Mouse (Mus musculus): ENCODE measurements around the gene Dusp3. TPM values are rescaled to one million over a fixed set of nuclear protein-coding genes. Genes with fewer than 3 reads are reported as not detected.

The Dusp3 gene
- total and polyA plus RNA-seq, 2 experiments, result 15.8 to 38.7 TPM

GRCm38 (mm10) chr11:101963473-101964291 is 23.1 kb downstream of the Dusp3 start:
- Histone ChIP-seq H3K27ac (replicated peaks; ENCODE audit: insufficient read depth, low read depth, low read length) (no peak overlapping the region), H3K27me3 (ENCODE audit: control insufficient read depth, insufficient read depth, low read length) (peaks cover 27% of the 10 kb centered on the region), H3K36me3 (ENCODE audit: control insufficient read depth, insufficient read depth, low read length) (no peaks in the 10 kb centered on the region), H3K9ac (ENCODE audit: low read depth, low read length) (peak overlapping the region; percentile 27), H3K4me1 (ENCODE audit: control insufficient read depth, insufficient read depth, low read length) (0 out of 2 replicates have a peak, but pooled peaks cover 2% of the 10 kb centered on the region), H3K4me3 (ENCODE audit: insufficient read depth, low read depth, low read length) (peak overlapping the region; percentile 56; the same call in 1 of the 2 replicates), H3K79me2 (ENCODE audit: control insufficient read depth, insufficient read depth, low read length) (no peaks in the 10 kb centered on the region)
- 2% methylated on average over 78 of the region's 78 CpGs for WGBS
- DNase-seq (ENCODE audit: extremely low read depth, low read depth, low spot score), result no peak
- TF ChIP-seq POLR2A (IDR thresholded peaks at IDR 0.05; ENCODE audit: extremely low read depth, insufficient read depth, low read length) (no peak), CTCF (IDR thresholded peaks at IDR 0.05; ENCODE audit: low read depth, low read length) (no peak)

DNA sequence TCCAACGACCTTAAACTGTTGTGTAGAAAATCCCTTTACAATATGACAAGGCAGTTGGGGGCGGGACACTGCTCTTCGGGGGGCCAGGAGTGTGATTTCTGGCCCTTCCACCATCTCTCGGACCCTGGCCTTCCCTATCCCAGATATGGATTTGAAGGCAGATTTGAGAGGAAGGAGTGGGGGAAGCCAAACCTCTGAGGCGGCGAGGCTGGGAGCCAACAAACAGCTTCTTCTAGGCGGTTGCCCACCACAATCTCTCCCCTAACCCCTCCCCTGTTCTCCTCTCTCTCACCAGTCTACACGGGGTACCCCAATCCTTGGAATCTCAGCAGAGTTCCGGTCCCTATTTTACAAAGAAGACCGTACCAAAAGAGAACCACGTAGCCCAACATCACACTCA is 23.8 kb downstream of the Dusp3 start:
- no peak overlapping the region for H3K27ac ChIP-seq (replicated peaks; ENCODE audit: insufficient read depth, low read depth, low read length)
- TF ChIP-seq CTCF (IDR thresholded peaks at IDR 0.05; ENCODE audit: low read depth, low read length), result no peak
- TF ChIP-seq POLR2A (IDR thresholded peaks at IDR 0.05; ENCODE audit: extremely low read depth, insufficient read depth, low read length), result no peak
- H3K27me3 ChIP-seq (ENCODE audit: control insufficient read depth, insufficient read depth, low read length), result peaks cover 27% of the 10 kb centered on the region
- no peaks in the 10 kb centered on the region for H3K36me3 ChIP-seq (ENCODE audit: control insufficient read depth, insufficient read depth, low read length)
- 19% methylated on average over 11 of the region's 11 CpGs for WGBS
- no peaks in the 10 kb centered on the region for H3K79me2 ChIP-seq (ENCODE audit: control insufficient read depth, insufficient read depth, low read length)
- H3K9ac ChIP-seq (ENCODE audit: low read depth, low read length), result no peak overlapping the region
- no peak for DNase-seq (ENCODE audit: extremely low read depth, low read depth, low spot score)
- 0 out of 2 replicates have a peak, but pooled peaks cover 2% of the 10 kb centered on the region for H3K4me1 ChIP-seq (ENCODE audit: control insufficient read depth, insufficient read depth, low read length)
- H3K4me3 ChIP-seq (ENCODE audit: insufficient read depth, low read depth, low read length), result no peak overlapping the region

DNA sequence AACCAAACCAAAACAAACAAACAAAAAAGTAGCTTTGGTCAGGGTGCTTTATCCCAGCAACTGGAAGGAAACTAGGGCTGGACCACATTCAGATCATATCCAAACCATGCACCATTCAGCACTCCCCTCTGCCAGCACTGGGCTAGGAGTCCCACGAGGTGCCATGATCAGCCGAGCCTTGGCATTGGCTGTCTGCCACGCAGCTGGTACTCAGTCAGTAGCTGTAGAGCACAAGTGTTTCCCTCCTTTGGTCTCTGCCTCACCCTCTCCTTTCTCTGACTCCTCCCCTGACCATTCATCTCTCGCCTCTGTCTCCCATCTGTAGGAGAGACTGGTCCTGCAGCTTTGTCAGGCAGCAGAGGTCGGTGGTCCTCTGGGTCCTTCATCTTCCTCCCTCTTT is 29.3 kb downstream of the Dusp3 start:
- Histone ChIP-seq H3K4me3 (ENCODE audit: insufficient read depth, low read depth, low read length) (no peak overlapping the region), H3K79me2 (ENCODE audit: control insufficient read depth, insufficient read depth, low read length) (no peaks in the 10 kb centered on the region), H3K4me1 (ENCODE audit: control insufficient read depth, insufficient read depth, low read length) (no peaks in the 10 kb centered on the region; the same call in 1 of the 2 replicates), H3K27ac (replicated peaks; ENCODE audit: insufficient read depth, low read depth, low read length) (no peak overlapping the region), H3K36me3 (ENCODE audit: control insufficient read depth, insufficient read depth, low read length) (no peaks in the 10 kb centered on the region), H3K27me3 (ENCODE audit: control insufficient read depth, insufficient read depth, low read length) (0 out of 2 replicates have a peak, but pooled peaks cover 3% of the 10 kb centered on the region), H3K9ac (ENCODE audit: low read depth, low read length) (no peak overlapping the region)
- TF ChIP-seq CTCF (IDR thresholded peaks at IDR 0.05; ENCODE audit: low read depth, low read length), result no peak
- no peak for TF ChIP-seq POLR2A (IDR thresholded peaks at IDR 0.05; ENCODE audit: extremely low read depth, insufficient read depth, low read length)
- WGBS, result 68% methylated on average over 5 of the region's 5 CpGs
- DNase-seq (ENCODE audit: extremely low read depth, low read depth, low spot score), result no peak

- 38% methylated on average over 4 of the region's 4 CpGs for WGBS
- H3K79me2 ChIP-seq (ENCODE audit: control insufficient read depth, insufficient read depth, low read length), result no peaks in the 10 kb centered on the region
- no peak overlapping the region for H3K4me3 ChIP-seq (ENCODE audit: insufficient read depth, low read depth, low read length)
- DNase-seq (ENCODE audit: extremely low read depth, low read depth, low spot score), result no peak
- H3K27me3 ChIP-seq (ENCODE audit: control insufficient read depth, insufficient read depth, low read length), result no peaks in the 10 kb centered on the region
- no peaks in the 10 kb centered on the region for H3K36me3 ChIP-seq (ENCODE audit: control insufficient read depth, insufficient read depth, low read length)
- H3K4me1 ChIP-seq (ENCODE audit: control insufficient read depth, insufficient read depth, low read length), result no peaks in the 10 kb centered on the region; the same call in 1 of the 2 replicates
- H3K9ac ChIP-seq (ENCODE audit: low read depth, low read length), result no peak overlapping the region
- TF ChIP-seq CTCF (IDR thresholded peaks at IDR 0.05; ENCODE audit: low read depth, low read length) (no peak), POLR2A (IDR thresholded peaks at IDR 0.05; ENCODE audit: extremely low read depth, insufficient read depth, low read length) (no peak)
- H3K27ac ChIP-seq (replicated peaks; ENCODE audit: insufficient read depth, low read depth, low read length), result peak overlapping the region; percentile 66
Observed at GRCm38 (mm10) chr11:101953441-101953840, 33.4 kb downstream of the Dusp3 start.

DNA sequence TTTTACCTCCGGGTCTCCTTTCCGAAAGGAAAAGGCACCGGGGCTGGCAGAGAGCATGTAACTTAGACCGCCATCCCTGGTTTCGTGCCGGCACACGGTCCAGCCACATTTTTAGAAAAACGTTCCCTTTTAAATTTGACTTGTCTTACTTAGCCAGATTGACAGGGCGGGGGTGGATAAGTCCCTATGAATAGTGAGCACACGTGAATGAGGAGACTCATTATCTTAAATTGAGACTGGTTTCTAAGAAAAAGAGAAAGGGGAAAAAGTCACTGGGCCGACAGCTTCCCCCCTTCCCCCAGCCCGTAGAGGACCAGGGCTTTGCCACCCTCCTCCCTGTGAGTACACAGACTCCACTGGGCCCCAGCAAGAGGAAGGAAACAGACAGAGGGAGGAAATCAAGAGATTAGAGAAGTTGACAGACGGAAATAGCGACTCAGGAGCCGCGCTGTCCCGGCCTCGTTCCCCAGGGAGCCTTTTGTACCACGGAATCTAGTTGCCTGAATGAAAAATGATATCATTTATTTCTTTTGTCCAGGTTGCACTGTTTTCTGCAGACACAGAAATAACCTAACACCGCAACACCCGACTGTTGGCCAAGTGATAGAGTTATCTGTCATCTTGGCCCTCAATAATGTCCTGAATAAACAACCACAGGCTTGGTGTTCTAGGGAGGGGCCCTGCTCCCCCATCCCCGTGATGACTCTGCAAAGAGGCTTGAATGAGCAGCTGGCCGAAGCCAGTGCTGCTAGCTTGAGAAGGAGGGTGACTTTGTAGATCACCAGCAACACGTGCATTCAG is 34.1 kb downstream of the Dusp3 start:
- DNase-seq (ENCODE audit: extremely low read depth, low read depth, low spot score), result peak; percentile 29
- Histone ChIP-seq H3K79me2 (ENCODE audit: control insufficient read depth, insufficient read depth, low read length) (no peaks in the 10 kb centered on the region), H3K4me1 (ENCODE audit: control insufficient read depth, insufficient read depth, low read length) (no peaks in the 10 kb centered on the region; the same call in 1 of the 2 replicates), H3K4me3 (ENCODE audit: insufficient read depth, low read depth, low read length) (no peak overlapping the region), H3K27me3 (ENCODE audit: control insufficient read depth, insufficient read depth, low read length) (no peaks in the 10 kb centered on the region), H3K36me3 (ENCODE audit: control insufficient read depth, insufficient read depth, low read length) (no peaks in the 10 kb centered on the region), H3K27ac (replicated peaks; ENCODE audit: insufficient read depth, low read depth, low read length) (peak overlapping the region; percentile 66), H3K9ac (ENCODE audit: low read depth, low read length) (no peak overlapping the region)
- 31% methylated on average over 24 of the region's 24 CpGs for WGBS
- no peak for TF ChIP-seq POLR2A (IDR thresholded peaks at IDR 0.05; ENCODE audit: extremely low read depth, insufficient read depth, low read length)

All from liver, adult 2 months (tissue).